Mouse (Mus musculus) skeletal muscle tissue, adult 2 months (tissue): ENCODE results near the gene Ldb3.

Experiments used
- DNase-seq: peaks from one replicate; pipeline ENCODE4 v3.0.0-alpha.2; 2012; ENCODE audit warnings: low read depth, low spot score

Ldb3 gene

GRCm38 (mm10) chr14:34512602-34513001 is 75.9 kb downstream of the Ldb3 start:
- no peak for DNase-seq

DNA sequence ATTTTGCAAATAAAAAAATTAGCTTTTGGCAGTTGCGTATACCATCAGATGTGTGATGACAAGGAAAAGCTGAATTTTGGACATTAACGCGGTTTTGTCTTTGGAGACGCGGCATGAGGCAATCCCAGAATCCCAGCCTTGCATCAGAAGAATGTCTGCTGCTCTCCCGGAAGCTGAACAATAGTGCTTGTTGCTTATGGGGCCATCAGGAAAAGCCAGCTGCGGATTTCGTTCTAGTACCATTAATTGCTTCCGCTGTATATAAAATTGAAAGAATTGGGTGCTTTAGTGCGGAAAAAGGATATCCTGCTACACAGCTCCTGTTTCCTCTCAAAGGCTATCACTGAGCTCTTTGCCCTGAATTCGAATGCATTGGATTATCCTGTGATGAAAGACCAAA is 76.6 kb downstream of the Ldb3 start:
- no peak for DNase-seq

- no peak for DNase-seq
Measured at GRCm38 (mm10) chr14:34508842-34509439, 79.5 kb downstream of the Ldb3 start.

DNA sequence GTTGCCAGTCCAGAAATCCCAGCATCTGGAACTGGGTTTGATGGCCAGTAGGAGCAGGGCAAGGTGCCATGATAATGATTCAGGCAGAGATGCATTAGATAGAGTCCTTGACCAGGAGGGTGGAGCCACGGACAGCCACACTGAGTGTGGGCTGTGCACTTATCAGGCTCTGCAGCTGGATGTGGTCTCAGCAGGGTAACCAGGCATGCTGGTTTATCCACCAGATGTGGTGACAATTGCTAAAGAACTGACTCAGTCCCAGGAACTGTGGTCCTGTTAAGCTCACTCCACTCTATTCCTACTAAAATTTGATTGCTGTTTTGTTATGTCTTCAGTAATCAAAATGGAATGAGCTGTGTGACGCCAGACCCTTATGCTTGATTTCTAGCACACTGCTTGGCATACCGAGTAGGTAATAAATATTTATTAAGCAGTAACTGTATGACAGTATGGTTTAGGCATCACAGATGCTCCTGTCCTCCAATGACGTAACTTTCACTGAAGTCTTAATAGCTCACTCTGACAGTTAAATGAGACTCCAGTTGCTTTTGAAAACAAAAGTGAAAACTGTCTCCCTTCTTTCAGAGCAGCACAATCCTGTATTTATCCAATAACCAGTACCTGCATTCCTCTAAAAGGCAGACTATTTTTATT is 80.2 kb downstream of the Ldb3 start:
- DNase-seq = no peak

DNA sequence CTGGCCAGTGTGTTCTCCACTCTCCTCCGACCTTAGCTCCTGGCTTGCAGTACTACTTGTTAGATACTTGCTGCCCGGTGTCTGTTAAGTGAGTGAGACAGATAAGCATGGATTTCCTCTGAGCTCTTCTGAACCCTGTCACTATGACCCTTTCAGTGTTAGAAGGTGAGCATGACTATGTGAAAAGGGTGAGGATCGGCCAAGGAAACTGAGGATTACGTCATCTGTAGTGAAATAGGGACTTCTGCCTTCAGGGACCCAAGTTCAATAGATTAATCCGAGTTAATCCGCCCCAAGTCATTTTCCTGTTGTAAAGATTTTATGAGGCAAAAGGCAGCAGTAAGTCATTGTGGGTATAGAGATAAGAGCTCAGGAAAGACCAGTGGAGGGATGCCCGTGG is 83.2 kb downstream of the Ldb3 start:
- no peak for DNase-seq

GRCm38 (mm10) chr14:34504377-34504776 is 84.1 kb downstream of the Ldb3 start:
- no peak for DNase-seq

GRCm38 (mm10) chr14:34503759-34504158 is 84.7 kb downstream of the Ldb3 start:
- DNase-seq = no peak

GRCm38 (mm10) chr14:34503325-34503647 is 85.2 kb downstream of the Ldb3 start, which contains the start of gene Bmpr1a:
TSS of gene Bmpr1a (minus strand) at chr14:34503341.
- DNase-seq = peak; percentile 93

DNA sequence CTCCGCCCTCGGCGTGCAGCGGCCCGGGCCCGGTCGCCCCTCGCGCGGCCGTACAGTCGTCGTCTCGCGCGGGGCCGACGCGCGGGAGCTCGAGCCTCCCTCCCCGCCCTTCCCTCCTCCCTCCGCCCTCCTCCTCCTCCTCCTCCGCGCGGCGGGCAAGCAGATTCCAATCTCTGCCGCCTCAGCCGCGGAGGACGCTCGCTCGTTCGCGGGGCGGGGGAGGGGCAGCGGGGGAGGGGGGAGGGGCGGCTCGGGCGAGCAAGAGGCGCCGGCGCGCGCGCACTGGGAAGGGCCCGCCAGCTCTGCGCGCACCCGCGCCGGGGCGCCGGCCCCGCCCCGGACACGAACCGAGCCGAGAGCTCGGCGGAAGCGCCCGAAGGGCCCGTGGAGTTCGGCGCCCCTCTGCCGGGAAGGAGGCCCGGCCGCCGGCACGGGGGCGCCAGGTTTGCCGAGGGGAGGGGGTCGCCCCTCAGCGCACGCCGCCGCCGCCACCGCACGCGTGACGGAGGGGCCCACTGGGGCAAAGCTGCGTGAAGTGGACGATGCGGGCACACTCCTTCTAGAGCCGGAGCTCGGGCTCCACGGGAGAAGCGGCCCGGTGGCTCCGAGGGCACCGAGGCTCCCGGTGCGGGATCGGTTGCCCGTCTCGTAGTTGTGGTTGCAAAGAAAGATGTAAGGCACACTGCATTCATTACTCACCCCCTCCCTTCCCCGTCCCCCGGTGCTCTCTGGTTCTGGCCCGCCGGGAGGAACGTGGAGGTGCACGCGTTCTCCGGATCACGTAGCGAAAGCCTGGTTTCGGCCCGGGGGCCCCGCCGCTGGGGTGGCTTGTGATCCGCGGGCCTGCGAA is 85.8 kb downstream of the Ldb3 start:
- DNase-seq = peak; percentile 87

- DNase-seq = no peak
Measured at GRCm38 (mm10) chr14:34501804-34502474, 86.5 kb downstream of the Ldb3 start.

DNA sequence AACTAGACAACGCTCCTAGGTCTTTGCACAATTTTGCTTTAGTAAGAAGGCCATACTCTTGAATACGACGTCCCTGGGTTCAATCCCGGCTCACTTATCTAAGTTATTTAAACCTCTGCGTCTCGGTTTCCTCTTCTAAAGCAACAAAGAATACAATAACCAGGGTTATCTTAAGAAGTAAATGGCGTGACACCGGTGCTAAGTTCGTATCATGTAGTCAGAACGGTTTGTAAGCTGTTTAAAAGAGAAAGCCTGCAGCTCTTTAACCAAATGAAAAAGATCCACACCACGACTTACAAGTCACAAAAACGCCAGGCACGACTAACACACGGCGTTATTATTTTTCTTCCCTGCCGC is 87.1 kb downstream of the Ldb3 start:
- no peak for DNase-seq

GRCm38 (mm10) chr14:34500309-34500708 is 88.2 kb downstream of the Ldb3 start:
- DNase-seq = no peak

DNA sequence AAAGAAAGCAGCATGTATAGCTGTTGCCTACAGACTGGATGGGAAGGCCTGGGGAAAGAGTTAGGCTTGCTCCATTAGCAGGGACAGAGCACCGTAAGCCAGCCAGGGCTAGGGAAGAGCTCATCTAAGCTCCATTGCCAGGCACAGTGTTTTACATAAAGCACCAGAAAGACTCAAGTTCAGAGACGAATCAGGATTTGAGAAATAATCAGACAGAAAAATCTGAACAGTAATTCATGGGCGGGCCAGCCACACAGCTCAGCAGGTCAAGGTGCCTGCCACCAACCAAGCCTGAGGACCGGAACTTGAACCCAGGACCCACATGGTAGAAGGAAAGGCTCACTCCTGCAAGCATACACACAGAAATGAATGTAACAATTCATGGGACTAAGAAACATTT is 88.8 kb downstream of the Ldb3 start:
- no peak for DNase-seq

DNA sequence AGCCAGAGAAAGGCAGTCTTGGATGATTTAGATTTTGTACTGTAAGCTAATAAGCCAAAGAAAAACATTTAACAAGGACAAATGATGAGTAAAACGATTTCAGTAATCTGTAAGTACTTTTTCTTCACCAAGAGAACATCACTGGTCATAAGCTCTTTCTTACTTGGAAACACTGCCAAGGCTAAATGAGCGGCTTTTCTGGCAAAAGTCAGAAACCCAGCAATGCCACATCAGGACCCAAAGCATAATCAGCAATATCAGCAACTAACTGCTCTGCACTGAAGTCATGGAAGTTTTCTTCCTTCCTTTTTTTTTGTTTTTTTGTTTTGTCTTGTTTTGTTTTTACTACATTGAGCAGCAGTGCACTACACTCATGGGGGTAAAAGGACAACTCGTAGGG is 91.1 kb downstream of the Ldb3 start:
- DNase-seq = no peak

DNA sequence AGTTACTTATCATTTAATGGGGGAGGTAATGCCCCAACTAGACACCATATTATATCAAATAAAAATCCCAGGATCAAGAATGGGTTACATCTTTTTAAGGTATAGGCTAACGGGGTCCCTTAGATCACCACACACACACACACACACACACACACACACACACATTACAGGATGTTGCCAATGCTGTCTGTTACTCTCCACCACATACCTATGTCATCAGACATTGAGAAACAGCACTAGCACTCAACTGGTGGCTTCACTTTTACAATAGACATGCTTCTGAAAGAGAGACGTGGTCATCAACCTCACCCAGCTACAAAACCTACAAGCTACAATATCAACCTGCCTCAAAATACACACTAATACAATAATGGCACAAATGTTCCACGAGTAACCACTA is 94.8 kb downstream of the Ldb3 start:
- DNase-seq = no peak

DNA sequence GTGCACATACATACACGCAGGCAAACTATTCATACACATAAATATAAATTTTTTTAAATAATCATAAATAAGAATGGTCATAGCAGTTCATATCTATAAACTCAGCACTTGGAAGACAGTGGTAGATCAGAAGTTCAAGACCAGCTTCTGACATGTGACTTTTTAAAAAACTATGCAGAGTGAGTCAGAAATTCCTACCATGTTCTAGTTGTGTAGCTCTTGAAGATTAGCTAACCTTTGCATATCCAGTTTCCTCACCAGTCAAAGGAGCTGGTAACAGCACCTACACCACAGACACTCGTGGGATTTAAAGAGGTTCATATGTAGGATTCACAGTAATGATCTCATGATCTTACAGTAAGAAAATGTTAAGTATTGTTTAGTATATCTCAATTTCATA is 95.8 kb downstream of the Ldb3 start:
- DNase-seq = no peak

DNA sequence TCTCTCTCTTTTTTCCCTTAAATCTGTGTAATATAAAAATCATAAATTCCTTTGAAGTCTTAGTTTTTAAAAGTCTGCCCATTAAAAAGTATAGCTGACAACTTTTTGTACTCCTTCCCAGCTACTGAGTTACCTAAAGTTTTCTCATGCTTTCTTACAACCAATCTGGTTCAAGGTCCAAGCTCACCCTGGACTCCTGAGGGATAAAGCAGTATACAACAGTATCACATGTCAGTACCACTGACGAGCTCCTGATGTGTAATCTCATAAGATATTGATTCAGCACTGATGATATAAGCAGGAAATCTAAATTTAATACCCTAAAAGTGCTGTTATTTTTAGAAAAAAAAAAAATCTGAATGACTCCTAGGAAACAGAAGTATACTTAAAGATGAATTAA is 97.5 kb downstream of the Ldb3 start:
- no peak for DNase-seq

GRCm38 (mm10) chr14:34489928-34490327 is 98.6 kb downstream of the Ldb3 start:
- peak; percentile 40 for DNase-seq

DNA sequence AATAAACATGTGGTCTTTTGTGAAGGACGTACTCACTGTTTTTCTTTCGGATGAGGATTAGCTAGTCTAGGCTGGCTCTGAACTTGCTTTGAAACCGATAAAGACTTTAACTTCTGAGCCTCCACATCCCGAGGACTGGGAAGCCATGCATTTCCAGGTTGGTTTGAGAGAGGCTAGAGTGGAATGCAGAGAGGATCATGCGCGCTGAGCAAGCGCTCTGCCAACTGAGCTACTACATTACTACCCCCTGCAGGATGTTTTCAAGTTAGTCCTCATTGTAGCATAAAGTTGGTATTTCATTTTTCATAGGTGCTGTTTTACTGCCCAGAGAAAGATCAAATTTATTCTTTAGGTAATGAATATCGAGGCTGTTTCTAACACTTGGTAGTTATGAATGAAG is 102.3 kb downstream of the Ldb3 start:
- no peak for DNase-seq

DNA sequence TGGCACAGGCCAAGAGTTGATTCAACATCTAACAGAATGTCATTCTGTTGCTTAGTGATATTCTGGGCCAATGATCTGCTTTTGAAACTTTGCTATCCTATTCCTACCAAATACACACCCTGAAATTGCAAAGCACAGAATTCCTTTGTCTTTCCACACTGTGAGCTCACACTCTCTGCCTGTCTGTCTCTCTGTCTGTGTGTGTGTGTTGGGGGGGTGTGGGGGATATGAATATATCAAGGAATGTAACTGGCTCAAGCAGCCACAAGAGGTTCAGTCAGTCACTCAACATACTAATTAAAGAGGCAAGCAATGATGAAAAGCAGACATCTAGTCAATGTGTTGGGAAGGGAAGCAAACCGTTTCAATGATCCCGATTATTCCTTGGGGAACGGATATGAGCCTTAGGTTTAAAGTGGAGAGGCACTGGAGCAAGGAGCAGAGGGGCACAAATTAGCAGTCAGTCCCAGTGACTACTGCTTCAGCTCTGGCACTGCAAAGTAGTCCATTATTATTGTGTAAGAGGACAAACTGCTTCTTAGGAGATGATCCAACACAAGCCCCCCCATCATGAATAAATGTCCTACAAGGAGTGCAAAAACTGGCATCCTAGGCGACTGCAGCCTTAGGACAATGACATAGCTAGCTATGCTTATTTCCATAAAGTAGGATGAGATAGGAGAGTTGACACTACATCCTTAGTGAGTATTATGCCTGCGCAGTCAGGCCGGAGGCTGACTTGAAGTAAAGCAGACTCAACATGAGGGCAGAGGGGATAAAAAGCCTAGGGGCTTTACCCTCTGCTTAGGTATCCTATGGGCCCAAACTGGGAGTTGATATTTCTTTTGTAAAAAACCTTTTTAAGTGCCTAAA is 104.8 kb downstream of the Ldb3 start:
- no peak for DNase-seq
